Mouse (Mus musculus): ENCODE measurements around the gene Egfl8.

Egfl8 gene

GRCm38 (mm10) chr17:34563354-34563753, 52.4 kb downstream of the Egfl8 start:
- in situ Hi-C loops (cut with MboI; ENCODE audit: low pct_unique_long_range_greater_than_20kb in 1 of 2, low sequenced_read_pairs in 2 of 2, unreplicated experiment in 1 of 2), result no loop called here

Data from mouse embryonic stem cell (cell line).